Mouse (Mus musculus) spleen, adult 2 months (tissue): ENCODE data around the gene Tenm2.

Source experiments
- CTCF ChIP-seq: fragments of 200-500 bp; IDR thresholded peaks from 2 replicates; pipeline ENCODE4 v1.5.1; 2011; ENCODE audit warnings: mild to moderate bottlenecking, inconsistent platforms; ENCODE audit not compliant: insufficient read depth, insufficient read length, insufficient replicate concordance; ENCODE audit errors: extremely low read depth
- POLR2A ChIP-seq: fragments of 200-500 bp; IDR thresholded peaks from 2 replicates; pipeline ENCODE4 v1.6.1; 2011; ENCODE audit warnings: low read depth, low read length, inconsistent platforms

DNA sequence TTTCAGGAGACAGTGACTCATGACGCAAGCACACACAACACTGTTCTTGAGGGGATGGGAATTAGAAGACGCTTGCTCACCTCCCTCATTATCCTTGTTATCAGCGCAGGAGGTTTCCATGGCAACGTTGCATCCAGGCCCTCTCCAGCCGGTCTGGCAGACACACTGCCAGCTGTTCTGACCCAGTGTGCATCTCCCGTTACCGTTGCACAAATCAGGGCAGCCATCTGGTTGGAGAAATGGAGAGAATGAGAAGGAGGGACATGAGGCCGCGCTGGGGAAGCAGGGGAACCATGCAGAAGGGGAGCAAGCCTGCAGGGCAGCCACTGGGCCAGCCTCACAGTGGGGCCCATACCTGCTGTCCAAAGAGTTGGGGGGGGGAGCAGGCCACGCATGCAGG is 1129.1 kb downstream of the Tenm2 start:
- no peak for TF ChIP-seq POLR2A
- no peak for TF ChIP-seq CTCF
